14 mouse cellular contexts compared by ENCODE assay signal in genomic region chr1:176995419-176995775, GRCm38 (mm10).
DNase-seq lines count a peak whose midpoint lies in the region; ATAC-seq lines count a peak whose summit lies in the region.
"Had no signal": no experiment of that assay in that cellular context is flagged by ENCODE, and none has a peak within 500 bp of the region (broad histone marks: within the 10 kb centered on the region; RNA-seq: fewer than 3 reads in every experiment).

No protein-coding gene starts in this region.

- H3K4me1 ChIP-seq in embryonic facial prominence, embryonic 10.5 days = peaks cover 72% of the 10 kb centered on the region
- H3K4me1 ChIP-seq in embryonic facial prominence, embryonic 15.5 days = peaks cover 46% of the 10 kb centered on the region
- H3K4me1 ChIP-seq in hindbrain, embryonic 13.5 days (replicated peaks) = peaks cover 75% of the 10 kb centered on the region
- peaks cover 68% of the 10 kb centered on the region for H3K4me1 ChIP-seq in midbrain, embryonic 11.5 days (ENCODE audit: control insufficient read depth, insufficient read depth, low read length)

- DNase-seq in embryonic facial prominence, embryonic 10.5 days (ENCODE audit: low spot score) = no peak
- DNase-seq in midbrain, embryonic 11.5 days (ENCODE audit: low spot score, missing footprints) = no peak
- no peak for DNase-seq in lung, postnatal 10 days
- DNase-seq in adrenal gland, postnatal 4 days (ENCODE audit: low spot score in 2 of 2) = no peak
- no peak for DNase-seq in kidney, adult 11 months
- DNase-seq: cerebellum, postnatal 36 days; gastrocnemius, postnatal 10 days; thymus, postnatal 14 days had no signal

- H3K4me3 ChIP-seq in embryonic facial prominence, embryonic 10.5 days = no peak overlapping the region
- no peak overlapping the region for H3K4me3 ChIP-seq in embryonic facial prominence, embryonic 15.5 days (replicated peaks)
- H3K4me3 ChIP-seq in hindbrain, embryonic 13.5 days = no peak overlapping the region
- no peak overlapping the region for H3K4me3 ChIP-seq in midbrain, embryonic 11.5 days (ENCODE audit: low read depth, low read length)
- H3K4me3 ChIP-seq: erythroblast, embryonic 14.5 days had no signal

- H3K9me3 ChIP-seq in embryonic facial prominence, embryonic 10.5 days = no peaks in the 10 kb centered on the region
- no peaks in the 10 kb centered on the region for H3K9me3 ChIP-seq in embryonic facial prominence, embryonic 15.5 days (replicated peaks)
- no peaks in the 10 kb centered on the region for H3K9me3 ChIP-seq in hindbrain, embryonic 13.5 days
- H3K9me3 ChIP-seq in midbrain, embryonic 11.5 days (ENCODE audit: control insufficient read depth, low read length) = no peaks in the 10 kb centered on the region

- peak overlapping the region; percentile 86 for H3K27ac ChIP-seq in embryonic facial prominence, embryonic 10.5 days (replicated peaks)
- H3K27ac ChIP-seq in embryonic facial prominence, embryonic 15.5 days (replicated peaks) = peak overlapping the region; percentile 72; the same call in 1 of the 2 replicates
- peak overlapping the region; percentile 87 for H3K27ac ChIP-seq in hindbrain, embryonic 13.5 days
- H3K27ac ChIP-seq in midbrain, embryonic 11.5 days (ENCODE audit: low read depth, low read length) = peak overlapping the region; percentile 93

- no peak overlapping the region for H3K4me2 ChIP-seq in embryonic facial prominence, embryonic 15.5 days (replicated peaks)
- H3K4me2 ChIP-seq in hindbrain, embryonic 13.5 days = no peak overlapping the region
- H3K4me2 ChIP-seq in midbrain, embryonic 11.5 days = no peak overlapping the region
- H3K4me2 ChIP-seq: heart, embryonic 11.5 days; lung, embryonic 14.5 days had no signal

- H3K36me3 ChIP-seq in embryonic facial prominence, embryonic 10.5 days (replicated peaks) = no peaks in the 10 kb centered on the region
- no peaks in the 10 kb centered on the region for H3K36me3 ChIP-seq in embryonic facial prominence, embryonic 15.5 days
- H3K36me3 ChIP-seq in hindbrain, embryonic 13.5 days = no peaks in the 10 kb centered on the region
- no peaks in the 10 kb centered on the region for H3K36me3 ChIP-seq in midbrain, embryonic 11.5 days (ENCODE audit: control insufficient read depth, insufficient read depth, low read length)

- no peak for ATAC-seq in embryonic facial prominence, embryonic 15.5 days (ENCODE audit: insufficient number of reproducible peaks, low FRiP score, low TSS enrichment, low read depth)
- ATAC-seq in hindbrain, embryonic 13.5 days (ENCODE audit: low FRiP score) = no peak
- no peak for ATAC-seq in midbrain, embryonic 11.5 days (ENCODE audit: low FRiP score)
- ATAC-seq: CD4-positive, CD25-positive, alpha-beta regulatory T cell, adult 4 months had no signal

- H3K9ac ChIP-seq in embryonic facial prominence, embryonic 15.5 days = no peak overlapping the region
- H3K9ac ChIP-seq in hindbrain, embryonic 13.5 days = no peak overlapping the region
- H3K9ac ChIP-seq in midbrain, embryonic 11.5 days (ENCODE audit: low read length) = no peak overlapping the region; the same call in 1 of the 2 replicates
- H3K9ac ChIP-seq: lung, embryonic 14.5 days had no signal

- H3K27me3 ChIP-seq in embryonic facial prominence, embryonic 10.5 days (replicated peaks; ENCODE audit: low read depth, poor library complexity, severe bottlenecking) = peaks cover 9% of the 10 kb centered on the region
- H3K27me3 ChIP-seq in embryonic facial prominence, embryonic 15.5 days = peaks cover 5% of the 10 kb centered on the region
- no peaks in the 10 kb centered on the region for H3K27me3 ChIP-seq in hindbrain, embryonic 13.5 days
- no peaks in the 10 kb centered on the region for H3K27me3 ChIP-seq in midbrain, embryonic 11.5 days (ENCODE audit: control insufficient read depth, insufficient read depth, low read length)

- 79% methylated on average over 4 of the region's 4 CpGs for WGBS in embryonic facial prominence, embryonic 10.5 days
- 85% methylated on average over 4 of the region's 4 CpGs for WGBS in embryonic facial prominence, embryonic 15.5 days
- 78% methylated on average over 4 of the region's 4 CpGs for WGBS in hindbrain, embryonic 13.5 days
- 63% methylated on average over 4 of the region's 4 CpGs for WGBS in midbrain, embryonic 11.5 days
